Mouse (Mus musculus) Muller cell, postnatal 12 days (primary cell): Measurements from ENCODE around the gene Gm21992.

Experiments used
- DNase-seq: peaks from one replicate; pipeline ENCODE4 v3.0.0-alpha.2; 2015; ENCODE audit errors: inconsistent ontology term

Gene Gm21992

DNA sequence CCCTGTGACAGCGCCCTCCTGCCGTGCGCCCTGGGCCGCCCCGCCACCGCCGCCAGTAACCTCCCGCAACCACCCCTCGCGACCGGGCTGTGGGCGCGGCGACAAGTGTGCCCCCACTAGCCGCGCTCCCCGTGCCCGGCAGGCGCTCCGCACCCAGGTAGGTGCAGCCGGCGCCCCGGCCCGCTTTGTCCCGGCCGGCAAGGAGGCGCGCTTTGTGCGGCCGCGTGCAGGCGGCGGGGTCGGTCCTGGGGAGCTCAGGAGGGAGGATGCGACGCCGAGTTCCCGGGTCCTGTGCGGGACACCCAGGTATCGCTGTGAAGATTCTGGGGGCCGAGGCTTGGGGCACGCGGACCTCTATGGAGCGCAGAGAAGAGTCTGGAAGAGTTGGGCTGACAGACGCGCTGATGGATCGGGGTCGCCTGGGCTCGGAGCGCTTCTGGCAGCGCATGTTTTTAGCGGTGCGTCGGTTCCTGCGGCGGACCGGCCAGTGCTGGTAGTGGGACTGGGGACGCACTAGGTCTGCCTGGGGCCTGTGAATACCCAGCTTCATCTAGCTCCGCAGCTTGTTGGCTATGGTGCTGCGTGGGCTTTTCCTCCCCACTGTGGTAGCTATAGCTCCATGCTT, 99.1 kb downstream of the Gm21992 start:
- DNase-seq, result peak; percentile 36

DNA sequence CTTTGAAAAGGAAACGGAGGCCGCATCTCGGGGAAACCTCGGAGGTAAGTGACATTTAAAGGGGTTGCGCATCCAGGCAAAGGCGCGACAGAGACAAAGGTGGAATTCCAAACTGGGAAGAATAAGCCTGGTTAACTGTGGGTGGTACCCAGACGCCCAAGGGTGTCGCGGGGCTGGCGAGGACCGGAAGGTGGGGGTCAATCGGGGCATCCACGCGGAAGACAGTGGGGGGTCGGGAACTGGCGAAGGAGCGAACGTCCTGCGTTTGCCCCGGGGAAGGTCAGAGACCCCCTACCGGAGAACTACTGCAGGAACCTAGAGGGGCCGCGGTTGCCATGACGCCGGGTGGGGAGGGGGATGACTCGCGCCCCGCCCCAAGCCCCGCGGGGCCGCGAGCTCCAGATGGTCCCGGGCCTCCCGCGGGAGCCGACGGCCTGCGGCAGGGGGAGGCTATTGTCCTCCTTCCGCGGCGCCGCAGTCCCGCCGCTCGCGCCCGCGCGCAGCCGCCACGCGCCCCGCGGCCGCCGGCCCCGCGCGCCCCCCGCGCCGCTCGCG, 99.7 kb downstream of the Gm21992 start:
- DNase-seq, result no peak

DNA sequence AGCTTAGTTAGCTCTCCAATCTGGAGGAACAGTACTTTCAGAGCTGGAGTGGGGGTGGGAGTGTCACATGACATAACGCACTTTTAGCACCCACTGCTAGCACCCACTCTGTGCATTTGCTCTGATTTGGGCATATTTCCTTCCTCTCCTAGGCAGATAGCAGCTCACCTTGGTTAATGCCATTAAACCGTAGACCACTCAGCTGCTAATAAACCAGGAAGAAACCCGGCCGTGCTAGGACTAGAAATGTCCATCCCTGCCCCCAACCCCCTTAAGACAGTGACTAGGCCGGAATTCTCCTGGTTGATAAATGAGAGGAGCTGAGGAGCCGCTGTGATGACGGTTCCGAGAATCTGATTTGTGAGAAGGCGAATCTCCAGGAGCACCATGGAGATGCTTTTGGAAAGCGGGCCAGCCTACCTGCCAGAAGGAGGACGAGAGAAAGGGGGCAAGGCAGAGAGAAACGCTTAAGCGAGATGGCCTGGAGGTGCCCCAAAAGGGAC, 100.3 kb downstream of the Gm21992 start, which contains the start of gene Sptbn2:
Gene Sptbn2 (plus strand): TSS at position 70 of the 503 bp plus-strand sequence.
- DNase-seq, result no peak

DNA sequence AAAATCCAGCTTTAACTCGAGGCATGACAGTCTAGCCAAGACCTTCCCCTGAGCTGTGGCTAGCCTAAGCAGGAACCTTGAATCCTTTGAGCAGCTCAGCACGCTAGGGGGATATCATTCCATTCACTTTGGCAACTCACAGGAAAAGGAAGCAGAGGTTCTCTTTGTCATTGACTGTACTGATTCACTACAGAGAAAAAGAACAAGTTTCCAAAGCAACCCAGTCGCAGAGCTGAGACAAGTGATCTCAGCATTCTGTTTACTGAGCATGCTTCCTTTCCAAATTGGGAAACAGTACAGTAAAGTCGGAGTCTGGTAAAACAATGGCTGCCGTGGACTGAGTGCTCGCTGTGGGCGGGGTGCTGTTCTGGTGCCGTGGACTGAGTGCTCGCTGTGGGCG, 102.6 kb downstream of the Gm21992 start:
- no peak for DNase-seq

DNA sequence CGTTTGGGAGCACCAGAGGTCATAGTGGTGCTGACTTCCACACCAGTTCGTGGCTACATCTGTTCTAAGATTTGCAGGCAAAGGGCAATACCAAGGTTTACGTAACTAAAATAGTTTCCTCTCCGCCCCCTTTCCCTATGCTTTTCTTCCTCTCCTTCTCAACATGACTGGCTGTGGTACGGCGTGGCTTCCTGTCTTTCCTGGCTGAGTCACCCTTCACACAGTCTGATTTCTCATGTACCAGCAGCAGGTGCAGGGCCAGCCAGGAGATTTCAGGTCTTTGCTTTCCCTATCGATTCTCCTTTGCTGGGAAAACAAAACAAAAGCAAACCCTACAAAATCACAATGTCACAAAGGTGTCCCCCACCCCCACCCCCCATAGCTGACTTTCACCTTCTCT, 110.2 kb downstream of the Gm21992 start:
- DNase-seq, result no peak

DNA sequence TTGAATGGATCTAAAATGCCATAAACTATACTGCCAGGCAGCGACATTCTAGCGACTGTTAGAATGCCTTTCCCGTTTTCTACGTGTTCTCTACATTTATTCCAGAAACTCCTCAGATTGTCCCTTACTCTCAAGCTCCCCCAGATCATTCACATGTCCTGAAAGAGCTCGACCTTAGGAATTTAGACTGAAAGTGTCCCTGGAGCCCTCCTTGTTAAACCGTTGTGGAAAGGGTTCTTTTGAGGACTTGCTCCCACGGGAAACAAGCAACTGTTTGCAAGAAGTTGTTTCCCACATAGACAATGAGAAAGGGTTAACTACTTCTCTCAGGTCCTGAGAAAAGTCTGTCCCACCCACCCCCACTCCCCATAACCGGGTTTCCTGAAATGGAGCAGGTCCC, 110.8 kb downstream of the Gm21992 start:
- no peak for DNase-seq

DNA sequence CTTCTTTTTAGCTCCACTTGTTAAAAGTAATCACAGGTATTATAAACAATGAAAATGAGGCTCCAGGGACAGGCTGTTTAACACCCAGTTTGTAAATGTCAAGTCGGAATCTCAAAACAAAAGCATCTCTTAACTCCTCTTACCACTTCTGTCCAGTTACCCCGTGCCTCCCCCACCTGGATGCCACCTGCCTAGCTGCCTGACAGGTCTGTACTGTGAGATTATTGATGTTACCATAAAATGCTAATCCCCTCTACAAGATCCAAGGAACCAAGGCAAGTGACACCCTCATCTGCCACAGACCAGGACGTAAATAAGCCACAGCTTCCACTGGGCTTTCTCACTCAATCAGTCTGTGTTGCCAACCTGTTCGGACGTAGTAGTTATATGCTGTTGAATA, 111.6 kb downstream of the Gm21992 start:
- no peak for DNase-seq

DNA sequence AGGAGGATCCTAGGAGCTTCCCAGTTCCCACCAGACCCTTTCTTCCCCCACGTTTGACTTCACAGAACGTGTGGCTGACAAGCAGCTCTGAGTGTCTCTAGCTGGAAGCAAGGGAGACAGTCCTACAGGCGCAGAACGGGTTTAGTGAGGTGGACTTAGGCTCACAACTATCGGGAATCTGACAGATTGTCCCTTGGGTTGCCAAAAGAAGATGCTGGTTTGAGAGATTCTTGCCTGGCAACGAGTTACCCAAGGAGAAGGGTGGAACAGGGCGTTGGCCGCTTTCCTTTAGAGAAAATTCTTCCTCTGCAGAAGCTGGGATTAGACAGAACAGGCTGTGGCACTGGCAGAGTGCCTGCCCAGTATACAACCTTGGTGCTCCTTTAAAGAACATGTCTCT, 112.6 kb downstream of the Gm21992 start:
- DNase-seq, result no peak

DNA sequence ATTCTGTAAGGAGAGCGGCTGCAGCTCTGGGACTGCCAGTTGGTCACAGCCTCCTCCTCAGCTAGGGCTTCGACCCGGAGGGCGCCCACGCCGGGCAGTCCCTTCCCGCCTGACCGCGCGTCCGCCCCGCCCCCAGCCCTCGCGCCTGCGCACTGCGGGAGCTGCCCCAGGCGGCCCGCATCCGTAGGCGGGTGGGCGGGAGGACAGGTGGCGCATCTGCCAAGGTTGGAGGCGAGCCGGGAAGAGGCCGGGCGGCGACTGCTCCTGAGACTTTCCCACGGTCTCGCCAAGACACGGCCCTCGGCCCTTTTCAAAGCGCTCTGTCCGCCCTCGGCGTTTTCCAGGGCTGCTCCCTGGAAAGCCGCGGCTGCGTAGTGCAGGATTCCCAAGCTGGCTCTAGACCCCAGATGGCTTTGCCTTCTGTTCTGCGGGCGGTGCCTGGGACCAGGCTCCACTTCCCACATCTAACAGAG, 113.2 kb downstream of the Gm21992 start, which contains the start of gene Gm960:
Gene Gm960 (minus strand): TSS at position 464 of the 473 bp plus-strand sequence.
- DNase-seq, result peak; percentile 90

DNA sequence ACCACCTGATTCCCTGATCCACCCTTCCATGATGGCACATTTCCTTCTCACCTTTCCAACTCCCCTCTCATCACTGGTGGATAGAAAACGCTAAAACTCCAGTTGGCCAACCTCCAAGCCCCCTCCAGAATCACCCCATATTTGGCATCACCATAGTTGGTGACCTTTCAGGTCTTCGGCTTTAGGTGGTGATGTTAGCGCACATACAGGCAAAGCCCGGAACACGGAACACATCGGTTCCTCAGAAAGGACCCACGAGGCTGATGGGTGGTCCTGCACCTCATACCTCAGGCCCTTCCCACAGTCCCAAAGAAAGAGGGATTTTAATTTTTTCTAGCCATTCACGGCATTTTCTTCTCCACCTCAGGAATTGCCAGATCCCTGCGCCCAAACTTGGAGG, 113.7 kb downstream of the Gm21992 start:
- no peak for DNase-seq

DNA sequence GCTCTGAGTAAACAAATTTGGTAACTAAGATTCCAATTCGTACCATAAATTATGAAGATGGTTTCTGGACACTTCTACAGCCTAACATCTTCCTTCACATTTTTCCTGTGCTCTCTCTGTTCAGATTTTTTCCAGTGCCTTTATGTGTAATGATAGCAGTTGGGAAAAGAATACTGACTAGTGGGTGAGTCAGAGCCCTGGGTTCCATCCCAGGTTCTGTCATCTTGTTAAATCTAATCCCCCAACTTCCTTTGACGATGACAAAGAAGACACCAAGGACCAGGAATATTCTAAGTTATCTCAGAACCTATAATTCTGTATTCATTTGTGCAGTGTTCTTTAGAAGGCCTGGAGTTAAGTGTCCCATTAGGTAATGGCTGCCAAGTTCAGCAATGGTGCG, 114.3 kb downstream of the Gm21992 start:
- DNase-seq, result no peak

DNA sequence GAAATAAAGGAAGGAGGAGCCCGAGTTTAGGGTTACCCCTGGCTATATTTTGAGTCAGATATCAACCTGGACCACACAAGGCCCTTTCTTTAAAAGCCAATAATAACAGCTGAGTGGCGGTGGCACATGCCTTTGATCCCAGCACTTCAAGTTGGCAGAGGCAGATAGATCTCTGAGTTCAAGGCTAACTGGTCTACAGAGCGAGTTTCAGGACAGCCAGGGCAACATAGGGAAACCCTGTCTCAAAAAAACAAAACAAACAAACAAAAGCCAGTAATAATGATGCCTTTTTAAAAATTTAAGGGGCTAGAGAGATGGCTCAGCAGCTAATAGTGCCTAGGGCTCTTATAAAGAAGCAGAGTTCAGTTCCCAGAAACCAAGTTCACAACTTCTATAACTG, 117.1 kb downstream of the Gm21992 start:
- no peak for DNase-seq
